8 mouse cellular contexts compared by ENCODE assay signal in the genomic region with DNA sequence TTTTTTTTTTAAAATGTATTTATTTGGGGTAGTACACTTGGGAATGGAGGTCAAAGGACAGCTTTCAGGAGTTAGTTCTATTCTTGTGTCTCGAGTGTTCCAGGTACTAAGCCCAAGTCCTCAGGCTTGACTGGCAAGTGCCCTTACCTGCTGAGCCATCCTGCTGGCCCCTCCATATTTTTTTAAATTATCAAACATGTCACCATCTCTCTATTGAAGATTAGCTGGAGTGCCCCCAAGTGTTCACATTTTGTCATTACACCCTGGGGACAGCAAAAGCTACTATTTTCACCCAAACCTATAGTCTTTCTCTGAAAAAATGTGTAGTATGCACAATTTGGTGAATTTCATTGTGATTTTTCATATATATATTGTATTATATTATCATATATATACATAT. TPM values are rescaled to one million over a fixed set of nuclear protein-coding genes. Genes with fewer than 3 reads are reported as not detected.
A peak's percentile ranks its signal among the peaks of the same experiment; 100 is the strongest.
DNase-seq lines count a peak whose midpoint lies in the region; ATAC-seq and TF ChIP-seq lines count a peak whose summit lies in the region.

No protein-coding gene starts in this region.

- DNase-seq in hindbrain, postnatal 0 days (ENCODE audit: low spot score): peak; percentile 60
- no peak for DNase-seq in hindbrain, embryonic 10.5 days (ENCODE audit: low spot score)
- no peak for DNase-seq in testis, postnatal 14 days (ENCODE audit: low spot score)
- peak; percentile 70 for DNase-seq in thymus, postnatal 4 days

- no peaks in the 10 kb centered on the region for H3K27me3 ChIP-seq in hindbrain, postnatal 0 days (ENCODE audit: insufficient read depth, low read length)
- 0 out of 2 replicates have a peak, but pooled peaks cover 7% of the 10 kb centered on the region for H3K27me3 ChIP-seq in hindbrain, embryonic 10.5 days (ENCODE audit: insufficient read depth, poor library complexity, severe bottlenecking)
- no peaks in the 10 kb centered on the region for H3K27me3 ChIP-seq in testis, adult 2 months (ENCODE audit: control insufficient read depth, insufficient read depth, low read length)

- no peak overlapping the region for H3K4me3 ChIP-seq in hindbrain, postnatal 0 days (ENCODE audit: low read length)
- H3K4me3 ChIP-seq in hindbrain, embryonic 10.5 days: no peak overlapping the region
- H3K4me3 ChIP-seq in testis, adult 2 months (ENCODE audit: control insufficient read depth, low read depth, low read length): no peak overlapping the region

- TF ChIP-seq CTCF in hindbrain, postnatal 0 days (IDR thresholded peaks at IDR 0.05; ENCODE audit: low read depth): peak; percentile 63
- peak; percentile 8; the same call in 1 of the 2 replicates for TF ChIP-seq CTCF in testis, adult 2 months (IDR thresholded peaks at IDR 0.05; ENCODE audit: control insufficient read depth, insufficient read depth, insufficient replicate concordance, low read depth, low read length)

- TF ChIP-seq POLR2A in testis, adult 2 months (IDR thresholded peaks at IDR 0.05; ENCODE audit: control insufficient read depth, low read depth, low read length): no peak

- H3K9me3 ChIP-seq in hindbrain, postnatal 0 days (ENCODE audit: low read length): no peaks in the 10 kb centered on the region
- no peaks in the 10 kb centered on the region for H3K9me3 ChIP-seq in hindbrain, embryonic 10.5 days

- WGBS in hindbrain, postnatal 0 days: 79% methylated on average over 1 of the region's 1 CpGs
- 73% methylated on average over 1 of the region's 1 CpGs for WGBS in hindbrain, embryonic 10.5 days

- H3K36me3 ChIP-seq in hindbrain, postnatal 0 days (ENCODE audit: insufficient read depth, low read length): no peaks in the 10 kb centered on the region
- H3K36me3 ChIP-seq in hindbrain, embryonic 10.5 days: no peaks in the 10 kb centered on the region
- H3K36me3 ChIP-seq in testis, adult 2 months (ENCODE audit: control insufficient read depth, insufficient read depth, low read length): no peaks in the 10 kb centered on the region

- H3K4me1 ChIP-seq in hindbrain, postnatal 0 days (ENCODE audit: insufficient read depth, low read length): no peaks in the 10 kb centered on the region
- no peaks in the 10 kb centered on the region for H3K4me1 ChIP-seq in hindbrain, embryonic 10.5 days (replicated peaks)
- peaks cover 16% of the 10 kb centered on the region for H3K4me1 ChIP-seq in testis, adult 2 months (ENCODE audit: control insufficient read depth, insufficient read depth, low read length)

- no peak overlapping the region for H3K9ac ChIP-seq in hindbrain, postnatal 0 days (replicated peaks; ENCODE audit: low read length)

- no peak overlapping the region for H3K27ac ChIP-seq in hindbrain, postnatal 0 days
- H3K27ac ChIP-seq in hindbrain, embryonic 10.5 days: no peak overlapping the region
- no peak overlapping the region for H3K27ac ChIP-seq in testis, adult 2 months (ENCODE audit: control insufficient read depth, insufficient read depth, low read depth, low read length)

- no peak overlapping the region for H3K4me2 ChIP-seq in hindbrain, postnatal 0 days (ENCODE audit: low read depth, low read length)

- ATAC-seq in hindbrain, postnatal 0 days: no peak
- ATAC-seq in granulocyte monocyte progenitor cell, adult 5-6 weeks (replicated peaks; ENCODE audit: poor library complexity, severe bottlenecking): 0 out of 2 replicates have a peak, but pooled peaks have one; percentile 15
- no peak for ATAC-seq in erythroblast, adult 5-6 weeks (replicated peaks; ENCODE audit: low FRiP score, poor library complexity, severe bottlenecking)
- ATAC-seq in megakaryocyte-erythroid progenitor cell, adult 5-6 weeks (replicated peaks; ENCODE audit: low FRiP score, low TSS enrichment, poor library complexity, severe bottlenecking): no peak

RNA-seq across cellular contexts. Expression of gene Ttpal, which starts 10.0 kb away (rescaled TPM):
- 54.6 and 59.7 TPM in 2 replicates for total RNA-seq in hindbrain, postnatal 0 days (2014; rRNA removed)
- polyA plus RNA-seq in hindbrain, postnatal 0 days (2015; fragmentation: Nextera tagmentation; extraction: Ambion mirVana): 27.9 and 28.0 TPM in 2 replicates
- 31.5 and 36.9 TPM in 2 replicates for polyA plus RNA-seq in hindbrain, embryonic 10.5 days (2016; fragmentation: Nextera tagmentation; extraction: Ambion mirVana)
- 2.5 and 4.0 TPM in 2 replicates for polyA plus RNA-seq in testis, adult 2 months (2012; rRNA removed)
- 21.1 and 21.8 TPM in 2 replicates for total RNA-seq in granulocyte monocyte progenitor cell, adult 5-6 weeks (2014; fragmentation: Nextera tagmentation)
- 12.7 and 13.3 TPM in 2 replicates for total RNA-seq in granulocyte monocyte progenitor cell, adult 5-6 weeks (2017)
- 6.5 and 10.0 TPM in 2 replicates for total RNA-seq in erythroblast, adult 5-6 weeks (2015; ENCODE audit: low replicate concordance)
- 5.5 and 8.8 TPM in 2 replicates for total RNA-seq in erythroblast, adult 5-6 weeks (2017; ENCODE audit: low replicate concordance)
- total RNA-seq in megakaryocyte-erythroid progenitor cell, adult 5-6 weeks (2014; fragmentation: Nextera tagmentation): 15.6 and 27.3 TPM in 2 replicates
- 9.0 and 10.9 TPM in 2 replicates for total RNA-seq in megakaryocyte-erythroid progenitor cell, adult 5-6 weeks (2017)

RNA-seq across cellular contexts. Expression of gene Serinc3, which starts 52.8 kb away (rescaled TPM):
- total RNA-seq in hindbrain, postnatal 0 days (2014; rRNA removed): 82.6 and 97.4 TPM in 2 replicates
- polyA plus RNA-seq in hindbrain, postnatal 0 days (2015; fragmentation: Nextera tagmentation; extraction: Ambion mirVana): 35.9 and 36.5 TPM in 2 replicates
- 24.2 and 25.6 TPM in 2 replicates for polyA plus RNA-seq in hindbrain, embryonic 10.5 days (2016; fragmentation: Nextera tagmentation; extraction: Ambion mirVana)
- polyA plus RNA-seq in testis, adult 2 months (2012; rRNA removed): 208 and 270 TPM in 2 replicates
- 505 and 572 TPM in 2 replicates for total RNA-seq in granulocyte monocyte progenitor cell, adult 5-6 weeks (2014; fragmentation: Nextera tagmentation)
- total RNA-seq in granulocyte monocyte progenitor cell, adult 5-6 weeks (2017): 503 and 505 TPM in 2 replicates
- 1,365 and 1,400 TPM in 2 replicates for total RNA-seq in erythroblast, adult 5-6 weeks (2015; ENCODE audit: low replicate concordance)
- 1,814 and 2,055 TPM in 2 replicates for total RNA-seq in erythroblast, adult 5-6 weeks (2017; ENCODE audit: low replicate concordance)
- 438 and 460 TPM in 2 replicates for total RNA-seq in megakaryocyte-erythroid progenitor cell, adult 5-6 weeks (2014; fragmentation: Nextera tagmentation)
- 469 and 531 TPM in 2 replicates for total RNA-seq in megakaryocyte-erythroid progenitor cell, adult 5-6 weeks (2017)

Comparison
In these comparisons a context has a peak if more than half of its experiments do, and no peak if none do; other contexts are left out.
1. DNase-seq: peak in hindbrain, postnatal 0 days (single experiment) and thymus, postnatal 4 days (single experiment); none in hindbrain, embryonic 10.5 days (single experiment) and testis, postnatal 14 days (single experiment).